Mouse (Mus musculus): ENCODE measurements at regions not wholly inside any gene's neighbourhood (a gene's known extent, or its start where the extent isn't known, plus 50 kb on each side); places are given as distances from the start of the nearest gene placed in this dataset.

- H3K4me3 ChIP-seq (ENCODE audit: low read depth, low read length), result no peak overlapping the region
- no peak overlapping the region for H3K27ac ChIP-seq (ENCODE audit: insufficient read depth, low read length)
- H3K27me3 ChIP-seq (ENCODE audit: control insufficient read depth, insufficient read depth, low read length, poor library complexity, severe bottlenecking), result no peaks in the 10 kb centered on the region
- H3K4me1 ChIP-seq (ENCODE audit: control insufficient read depth, insufficient read depth, low read length), result no peaks in the 10 kb centered on the region
- no peaks in the 10 kb centered on the region for H3K9me3 ChIP-seq (replicated peaks; ENCODE audit: control insufficient read depth, insufficient read depth, low read length, poor library complexity, severe bottlenecking)
- H3K9ac ChIP-seq (ENCODE audit: low read depth, poor library complexity, severe bottlenecking), result no peak overlapping the region
- no peaks in the 10 kb centered on the region for H3K36me3 ChIP-seq (ENCODE audit: control insufficient read depth, insufficient read depth, low read length, poor library complexity, severe bottlenecking)
- TF ChIP-seq CTCF (IDR thresholded peaks at IDR 0.05; ENCODE audit: low read depth, low read length), result no peak
- no peak for TF ChIP-seq EP300 (IDR thresholded peaks at IDR 0.05; ENCODE audit: insufficient read depth, low read depth, low read length)
- no peak for TF ChIP-seq POLR2A (IDR thresholded peaks at IDR 0.05; ENCODE audit: insufficient read depth, low read length)
Measured at GRCm38 (mm10) chr1:75738651-75739050, 192.6 kb downstream of the Slc4a3 start.

- no peak for TF ChIP-seq POLR2A (IDR thresholded peaks at IDR 0.05; ENCODE audit: insufficient read depth, low read length)
- TF ChIP-seq EP300 (IDR thresholded peaks at IDR 0.05; ENCODE audit: insufficient read depth, low read depth, low read length), result no peak
- TF ChIP-seq CTCF (IDR thresholded peaks at IDR 0.05; ENCODE audit: low read depth, low read length), result no peak
- Histone ChIP-seq H3K4me1 (ENCODE audit: control insufficient read depth, insufficient read depth, low read length) (no peaks in the 10 kb centered on the region), H3K27me3 (ENCODE audit: control insufficient read depth, insufficient read depth, low read length, poor library complexity, severe bottlenecking) (no peaks in the 10 kb centered on the region), H3K4me3 (ENCODE audit: low read depth, low read length) (no peak overlapping the region), H3K27ac (ENCODE audit: insufficient read depth, low read length) (no peak overlapping the region), H3K9me3 (replicated peaks; ENCODE audit: control insufficient read depth, insufficient read depth, low read length, poor library complexity, severe bottlenecking) (no peaks in the 10 kb centered on the region), H3K9ac (ENCODE audit: low read depth, poor library complexity, severe bottlenecking) (no peak overlapping the region), H3K36me3 (ENCODE audit: control insufficient read depth, insufficient read depth, low read length, poor library complexity, severe bottlenecking) (no peaks in the 10 kb centered on the region)
Measured at GRCm38 (mm10) chr1:75749665-75750221, 203.7 kb downstream of the Slc4a3 start.

GRCm38 (mm10) chr1:75772131-75772530 is 226.1 kb downstream of the Slc4a3 start:
- TF ChIP-seq EP300 (IDR thresholded peaks at IDR 0.05; ENCODE audit: insufficient read depth, low read depth, low read length), result no peak
- TF ChIP-seq POLR2A (IDR thresholded peaks at IDR 0.05; ENCODE audit: insufficient read depth, low read length), result no peak
- no peak for TF ChIP-seq CTCF (IDR thresholded peaks at IDR 0.05; ENCODE audit: low read depth, low read length)
- H3K27me3 ChIP-seq (ENCODE audit: control insufficient read depth, insufficient read depth, low read length, poor library complexity, severe bottlenecking), result no peaks in the 10 kb centered on the region
- no peaks in the 10 kb centered on the region for H3K36me3 ChIP-seq (ENCODE audit: control insufficient read depth, insufficient read depth, low read length, poor library complexity, severe bottlenecking)
- no peak overlapping the region for H3K27ac ChIP-seq (ENCODE audit: insufficient read depth, low read length)
- H3K9me3 ChIP-seq (replicated peaks; ENCODE audit: control insufficient read depth, insufficient read depth, low read length, poor library complexity, severe bottlenecking), result no peaks in the 10 kb centered on the region
- no peak overlapping the region for H3K9ac ChIP-seq (ENCODE audit: low read depth, poor library complexity, severe bottlenecking)
- H3K4me3 ChIP-seq (ENCODE audit: low read depth, low read length), result no peak overlapping the region
- H3K4me1 ChIP-seq (ENCODE audit: control insufficient read depth, insufficient read depth, low read length), result no peaks in the 10 kb centered on the region

- Histone ChIP-seq H3K27me3 (ENCODE audit: control insufficient read depth, insufficient read depth, low read length, poor library complexity, severe bottlenecking) (no peaks in the 10 kb centered on the region), H3K4me1 (ENCODE audit: control insufficient read depth, insufficient read depth, low read length) (no peaks in the 10 kb centered on the region), H3K4me3 (ENCODE audit: low read depth, low read length) (no peak overlapping the region), H3K9me3 (replicated peaks; ENCODE audit: control insufficient read depth, insufficient read depth, low read length, poor library complexity, severe bottlenecking) (no peaks in the 10 kb centered on the region), H3K36me3 (ENCODE audit: control insufficient read depth, insufficient read depth, low read length, poor library complexity, severe bottlenecking) (no peaks in the 10 kb centered on the region), H3K27ac (ENCODE audit: insufficient read depth, low read length) (no peak overlapping the region), H3K9ac (ENCODE audit: low read depth, poor library complexity, severe bottlenecking) (no peak overlapping the region)
- TF ChIP-seq POLR2A (IDR thresholded peaks at IDR 0.05; ENCODE audit: insufficient read depth, low read length) (no peak), CTCF (IDR thresholded peaks at IDR 0.05; ENCODE audit: low read depth, low read length) (no peak), EP300 (IDR thresholded peaks at IDR 0.05; ENCODE audit: insufficient read depth, low read depth, low read length) (no peak)
Measured at GRCm38 (mm10) chr1:75773014-75773413, 226.9 kb downstream of the Slc4a3 start.

DNA sequence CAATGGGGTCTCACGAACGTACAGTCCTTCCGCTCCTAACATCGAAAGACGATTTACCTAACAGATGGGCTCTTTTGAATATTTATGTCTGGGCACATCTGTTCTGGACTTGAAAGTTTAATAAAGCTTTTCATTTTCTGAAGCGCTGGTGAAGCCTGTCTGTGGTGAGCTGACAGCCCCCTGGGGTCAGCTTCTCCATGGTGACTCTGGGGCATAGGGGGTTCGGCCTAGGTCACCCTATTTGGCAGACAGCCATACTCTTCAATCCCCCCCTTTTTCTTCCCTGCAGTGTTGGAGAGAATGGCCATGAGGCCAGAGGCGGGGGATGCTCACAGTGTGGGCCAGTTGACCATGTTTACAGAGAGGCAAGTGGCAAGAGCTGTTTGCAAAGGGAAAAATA is 232.8 kb downstream of the Slc4a3 start:
- Histone ChIP-seq H3K27ac (ENCODE audit: insufficient read depth, low read length) (no peak overlapping the region), H3K36me3 (ENCODE audit: control insufficient read depth, insufficient read depth, low read length, poor library complexity, severe bottlenecking) (no peaks in the 10 kb centered on the region), H3K4me3 (ENCODE audit: low read depth, low read length) (no peak overlapping the region), H3K27me3 (ENCODE audit: control insufficient read depth, insufficient read depth, low read length, poor library complexity, severe bottlenecking) (no peaks in the 10 kb centered on the region; the same call in 1 of the 2 replicates), H3K9ac (ENCODE audit: low read depth, poor library complexity, severe bottlenecking) (no peak overlapping the region), H3K4me1 (ENCODE audit: control insufficient read depth, insufficient read depth, low read length) (no peaks in the 10 kb centered on the region), H3K9me3 (replicated peaks; ENCODE audit: control insufficient read depth, insufficient read depth, low read length, poor library complexity, severe bottlenecking) (no peaks in the 10 kb centered on the region)
- TF ChIP-seq POLR2A (IDR thresholded peaks at IDR 0.05; ENCODE audit: insufficient read depth, low read length) (no peak), CTCF (IDR thresholded peaks at IDR 0.05; ENCODE audit: low read depth, low read length) (no peak), EP300 (IDR thresholded peaks at IDR 0.05; ENCODE audit: insufficient read depth, low read depth, low read length) (no peak)

DNA sequence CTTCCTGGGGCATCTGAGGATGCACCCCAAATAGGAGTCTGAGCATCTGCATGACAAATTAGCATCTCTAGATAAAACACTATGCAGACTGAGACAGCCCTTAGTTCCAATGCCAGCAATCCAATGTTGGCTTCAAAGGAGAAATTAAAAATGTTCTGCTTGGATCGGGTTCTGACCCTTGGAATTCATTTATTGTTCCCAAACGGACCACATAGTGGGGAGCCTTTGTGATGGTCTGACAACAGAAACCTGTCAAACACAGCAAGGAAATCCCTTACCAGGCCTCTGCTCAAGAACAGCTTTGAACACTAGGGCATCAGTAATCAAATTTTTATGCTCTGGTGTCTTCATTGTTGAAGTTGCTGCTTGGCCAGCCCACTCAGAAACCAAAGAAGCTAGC is 237.1 kb downstream of the Slc4a3 start:
- Histone ChIP-seq H3K27me3 (ENCODE audit: control insufficient read depth, insufficient read depth, low read length, poor library complexity, severe bottlenecking) (no peaks in the 10 kb centered on the region; the same call in 1 of the 2 replicates), H3K9ac (ENCODE audit: low read depth, poor library complexity, severe bottlenecking) (no peak overlapping the region), H3K36me3 (ENCODE audit: control insufficient read depth, insufficient read depth, low read length, poor library complexity, severe bottlenecking) (no peaks in the 10 kb centered on the region), H3K4me3 (ENCODE audit: low read depth, low read length) (no peak overlapping the region), H3K4me1 (ENCODE audit: control insufficient read depth, insufficient read depth, low read length) (no peaks in the 10 kb centered on the region), H3K9me3 (replicated peaks; ENCODE audit: control insufficient read depth, insufficient read depth, low read length, poor library complexity, severe bottlenecking) (no peaks in the 10 kb centered on the region), H3K27ac (ENCODE audit: insufficient read depth, low read length) (no peak overlapping the region)
- TF ChIP-seq CTCF (IDR thresholded peaks at IDR 0.05; ENCODE audit: low read depth, low read length), result no peak
- TF ChIP-seq POLR2A (IDR thresholded peaks at IDR 0.05; ENCODE audit: insufficient read depth, low read length), result no peak
